Mouse (Mus musculus): ENCODE results near the gene Aire. TPM values are rescaled to one million over a fixed set of nuclear protein-coding genes. Genes with fewer than 3 reads are reported as not detected.

Aire gene
- not detected in 2 replicates for polyA plus RNA-seq (2012; ENCODE audit: insufficient read depth, low replicate concordance)

DNA sequence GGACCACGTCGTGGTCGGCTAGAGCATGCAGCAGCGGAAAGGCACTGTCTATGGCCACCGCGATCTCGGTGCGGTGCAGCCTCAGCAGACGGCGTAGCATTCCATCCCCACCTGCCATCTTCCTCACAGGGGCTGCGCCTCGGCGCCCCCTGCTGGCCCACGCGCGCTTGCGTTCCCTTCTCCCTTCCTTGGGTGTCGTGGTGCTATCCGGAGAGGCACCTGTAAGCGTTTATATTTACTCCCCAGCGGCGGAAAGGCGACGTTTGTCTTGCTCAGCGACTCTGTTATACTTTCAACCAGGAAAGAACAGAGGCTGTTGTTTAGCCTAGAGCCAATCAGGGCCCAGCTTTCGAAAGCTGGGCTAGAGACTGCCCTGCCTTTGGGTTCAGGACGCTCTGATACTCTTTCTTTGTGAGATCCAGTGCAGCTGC, at the start of gene Aire:
Gene Aire, minus strand, starts transcription at position 205 of the 431 bp plus-strand sequence.
- Histone ChIP-seq H3K27me3 (replicated peaks) (peaks cover 77% of the 10 kb centered on the region), H3K9me3 (no peaks in the 10 kb centered on the region), H3K4me1 (peaks cover 9% of the 10 kb centered on the region), H3K4me3 (replicated peaks) (peak within 1 kb of the TSS; percentile 82), H3K36me3 (replicated peaks; ENCODE audit: low read length) (no peaks in the 10 kb centered on the region)
- TF ChIP-seq GATA1 (IDR thresholded peaks at IDR 0.05; ENCODE audit: borderline replicate concordance, low read length) = no peak
- no peak for TF ChIP-seq FLI1 (IDR thresholded peaks at IDR 0.05; ENCODE audit: low read length)

DNA sequence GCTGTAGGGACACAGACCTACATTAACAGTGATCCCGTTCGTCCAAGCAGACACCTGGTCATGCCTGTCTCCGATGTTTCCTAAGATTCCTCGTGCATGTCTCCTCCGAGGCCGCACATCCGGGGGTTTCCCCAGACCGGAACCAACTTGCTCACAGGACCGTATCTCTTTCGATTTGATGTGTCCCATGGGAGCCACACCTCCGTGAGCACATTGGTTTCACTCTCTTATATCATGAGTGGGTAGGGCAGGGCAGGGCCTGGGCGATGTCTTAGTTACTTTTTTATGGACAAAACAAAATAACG, 49.3 kb upstream of the Aire start:
- H3K36me3 ChIP-seq (replicated peaks; ENCODE audit: low read length) = no peaks in the 10 kb centered on the region
- peaks cover 74% of the 10 kb centered on the region for H3K27me3 ChIP-seq (replicated peaks)
- H3K9me3 ChIP-seq = peaks cover 20% of the 10 kb centered on the region
- H3K4me3 ChIP-seq (replicated peaks) = no peak overlapping the region
- H3K4me1 ChIP-seq = peaks cover 21% of the 10 kb centered on the region
- TF ChIP-seq GATA1 (IDR thresholded peaks at IDR 0.05; ENCODE audit: borderline replicate concordance, low read length) = no peak
- no peak for TF ChIP-seq FLI1 (IDR thresholded peaks at IDR 0.05; ENCODE audit: low read length)

DNA sequence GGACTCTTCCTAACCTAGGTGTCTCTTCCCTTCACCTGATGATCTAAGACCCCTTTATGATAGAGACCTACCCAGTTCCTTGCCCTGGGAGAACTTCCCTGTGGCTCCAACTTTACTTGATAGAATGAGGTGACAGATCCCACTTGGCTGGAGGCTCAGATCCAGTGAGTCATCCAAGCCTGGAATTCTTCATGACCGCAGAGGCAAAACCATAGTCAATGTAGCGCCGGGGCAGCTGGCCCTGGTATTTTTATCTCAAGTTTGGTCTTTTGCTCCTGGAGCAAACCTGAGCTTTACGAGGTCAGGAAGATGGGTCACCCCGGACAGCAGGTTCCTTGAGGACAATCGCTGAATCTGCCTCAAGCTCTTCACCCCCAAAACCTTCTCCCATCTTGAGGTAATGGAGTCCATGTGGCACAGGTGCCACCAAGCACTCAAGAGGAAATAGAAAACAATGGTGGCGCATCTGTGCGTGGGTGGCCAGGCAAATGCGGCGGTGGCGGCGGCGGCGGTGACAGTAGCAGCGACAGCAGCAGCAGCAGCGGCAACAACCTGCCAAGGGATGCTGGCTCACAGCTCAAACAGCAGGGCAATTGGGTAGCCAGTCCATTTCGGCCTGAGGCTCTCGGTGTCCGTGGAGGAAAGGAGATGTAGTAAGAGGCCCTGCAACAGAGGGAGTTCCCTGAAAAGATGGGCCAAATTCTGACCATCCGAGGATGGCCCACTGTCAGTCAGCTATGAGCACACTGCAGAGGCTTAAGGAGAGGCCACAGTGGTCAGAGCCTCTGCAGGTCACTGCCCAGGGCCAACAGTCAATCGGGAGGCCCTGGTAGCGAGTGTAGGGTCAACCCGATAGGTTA, 48.7 kb upstream of the Aire start:
- no peak overlapping the region for H3K4me3 ChIP-seq (replicated peaks)
- no peaks in the 10 kb centered on the region for H3K36me3 ChIP-seq (replicated peaks; ENCODE audit: low read length)
- peaks cover 25% of the 10 kb centered on the region for H3K4me1 ChIP-seq
- TF ChIP-seq GATA1 (IDR thresholded peaks at IDR 0.05; ENCODE audit: borderline replicate concordance, low read length) (no peak), FLI1 (IDR thresholded peaks at IDR 0.05; ENCODE audit: low read length) (no peak)
- peaks cover 14% of the 10 kb centered on the region for H3K9me3 ChIP-seq
- H3K27me3 ChIP-seq (replicated peaks) = peaks cover 74% of the 10 kb centered on the region

DNA sequence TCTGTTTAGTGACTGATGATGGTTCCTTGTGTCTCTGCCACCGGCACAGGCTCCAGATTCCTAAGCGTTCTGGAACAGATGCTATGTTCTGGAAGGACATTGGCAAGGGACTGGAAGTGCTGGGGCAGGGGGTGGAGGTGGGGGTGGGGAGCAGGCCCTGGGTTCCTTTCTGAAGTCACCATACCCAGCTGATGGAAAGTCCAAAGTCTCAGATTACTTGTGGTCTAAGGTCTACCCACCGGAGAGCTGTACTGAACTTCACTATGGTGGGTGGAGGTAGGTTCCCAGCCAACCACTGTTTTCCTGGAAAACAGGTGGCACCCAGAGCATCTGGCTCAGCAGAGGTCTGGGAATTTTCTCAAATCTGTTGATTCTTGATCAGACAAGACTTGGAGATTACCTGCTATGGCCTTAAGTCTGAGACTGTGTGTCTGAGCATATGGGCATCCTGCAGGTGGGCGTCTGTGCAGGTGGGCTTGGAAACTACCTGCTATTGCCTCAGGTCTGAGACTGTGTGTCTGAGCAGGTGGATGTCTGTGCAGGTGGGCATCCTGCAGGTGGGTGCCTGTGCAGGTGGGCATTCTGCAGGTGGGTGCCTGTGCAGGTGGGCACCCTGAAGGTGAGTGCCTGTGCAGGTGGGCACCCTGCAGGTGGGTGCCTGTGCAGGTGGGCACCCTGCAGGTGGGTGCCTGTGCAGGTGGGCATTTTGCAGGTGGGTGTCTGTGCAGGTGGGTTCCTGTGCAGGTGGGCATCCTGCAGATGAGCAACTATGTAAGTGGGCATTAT, 47.5 kb upstream of the Aire start:
- H3K4me3 ChIP-seq (replicated peaks) = no peak overlapping the region
- peaks cover 26% of the 10 kb centered on the region for H3K4me1 ChIP-seq
- no peaks in the 10 kb centered on the region for H3K36me3 ChIP-seq (replicated peaks; ENCODE audit: low read length)
- H3K27me3 ChIP-seq (replicated peaks) = peaks cover 74% of the 10 kb centered on the region
- TF ChIP-seq GATA1 (IDR thresholded peaks at IDR 0.05; ENCODE audit: borderline replicate concordance, low read length) = no peak
- TF ChIP-seq FLI1 (IDR thresholded peaks at IDR 0.05; ENCODE audit: low read length) = no peak
- H3K9me3 ChIP-seq = peaks cover 3% of the 10 kb centered on the region

DNA sequence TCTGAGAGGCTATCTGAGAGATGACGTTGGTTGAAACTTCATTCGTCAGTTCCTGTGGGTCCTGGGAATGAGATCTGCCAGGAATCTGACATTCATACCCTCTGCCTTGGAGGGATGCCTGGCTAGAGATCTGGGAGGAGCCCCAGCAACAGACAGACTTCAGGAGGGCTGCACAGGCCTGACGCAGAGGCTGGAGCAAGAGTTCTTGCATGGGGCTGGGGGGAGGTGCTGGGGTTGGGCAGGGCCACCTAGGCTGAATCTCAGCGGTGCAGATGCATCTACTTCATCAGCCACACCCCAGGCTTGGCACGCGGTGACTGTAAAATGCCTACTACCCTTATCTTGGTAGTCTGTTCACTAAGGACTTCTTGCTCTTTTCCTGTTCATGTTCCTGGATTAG, 46.8 kb upstream of the Aire start:
- peaks cover 23% of the 10 kb centered on the region for H3K4me1 ChIP-seq
- peaks cover 77% of the 10 kb centered on the region for H3K27me3 ChIP-seq (replicated peaks)
- H3K36me3 ChIP-seq (replicated peaks; ENCODE audit: low read length) = no peaks in the 10 kb centered on the region
- H3K4me3 ChIP-seq (replicated peaks) = no peak overlapping the region
- TF ChIP-seq FLI1 (IDR thresholded peaks at IDR 0.05; ENCODE audit: low read length) = no peak
- no peak for TF ChIP-seq GATA1 (IDR thresholded peaks at IDR 0.05; ENCODE audit: borderline replicate concordance, low read length)
- H3K9me3 ChIP-seq = no peaks in the 10 kb centered on the region

DNA sequence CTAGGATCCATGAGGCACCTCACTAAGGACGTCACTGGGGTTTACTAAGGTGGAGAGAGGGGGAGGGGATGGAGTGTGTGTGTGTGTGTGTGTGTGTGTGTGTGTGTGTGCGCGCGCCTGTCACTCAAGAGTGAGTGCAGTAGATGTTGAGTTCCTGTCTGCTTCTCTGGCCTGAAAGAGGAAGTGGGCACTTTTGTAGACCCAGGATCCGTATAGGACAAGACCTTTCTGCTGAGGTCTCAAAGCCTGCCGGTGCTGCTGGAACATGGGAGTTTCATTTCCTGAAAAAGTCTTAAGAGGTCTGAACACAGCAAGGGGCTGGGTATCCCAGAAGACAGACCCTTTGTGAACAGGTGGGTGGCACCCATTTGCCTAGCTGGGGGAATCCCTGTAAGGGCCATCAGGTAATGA, 43.7 kb upstream of the Aire start:
- H3K4me1 ChIP-seq = peaks cover 18% of the 10 kb centered on the region
- TF ChIP-seq GATA1 (IDR thresholded peaks at IDR 0.05; ENCODE audit: borderline replicate concordance, low read length) (no peak), FLI1 (IDR thresholded peaks at IDR 0.05; ENCODE audit: low read length) (no peak)
- no peaks in the 10 kb centered on the region for H3K36me3 ChIP-seq (replicated peaks; ENCODE audit: low read length)
- H3K4me3 ChIP-seq (replicated peaks) = no peak overlapping the region
- peaks cover 86% of the 10 kb centered on the region for H3K27me3 ChIP-seq (replicated peaks)
- no peaks in the 10 kb centered on the region for H3K9me3 ChIP-seq

DNA sequence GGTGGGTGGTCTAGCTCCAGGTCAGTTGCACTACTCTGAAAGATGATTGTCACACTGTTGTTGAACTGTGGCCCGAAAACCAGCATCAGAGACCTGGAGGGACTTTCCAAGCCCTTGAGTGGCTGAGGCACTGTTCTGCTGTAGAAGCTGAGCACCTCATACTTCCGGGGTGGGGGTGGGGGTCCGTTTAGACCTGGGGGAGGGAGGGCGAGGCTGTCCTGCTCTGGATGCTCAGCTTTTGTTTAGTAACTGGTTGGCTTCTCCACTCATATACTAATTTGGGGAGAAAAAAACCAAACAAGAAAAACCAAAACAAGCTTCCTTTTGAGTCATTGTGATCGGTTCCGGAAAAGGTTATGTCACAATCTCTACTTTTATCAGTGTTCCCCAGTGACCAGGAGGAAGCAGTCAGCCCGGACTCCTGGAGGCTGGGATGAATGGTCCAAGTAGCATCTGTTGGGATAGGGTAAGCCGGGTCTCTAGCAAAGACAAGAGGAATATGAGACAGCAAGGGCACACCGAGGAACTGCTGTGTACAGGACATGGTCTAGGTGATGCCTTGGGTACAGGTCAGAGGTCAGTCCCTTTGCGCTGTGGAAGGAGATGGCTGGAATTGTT, 43.1 kb upstream of the Aire start:
- Histone ChIP-seq H3K4me3 (replicated peaks) (peak overlapping the region; percentile 69), H3K27me3 (replicated peaks) (peaks cover 85% of the 10 kb centered on the region), H3K4me1 (peaks cover 18% of the 10 kb centered on the region), H3K36me3 (replicated peaks; ENCODE audit: low read length) (no peaks in the 10 kb centered on the region), H3K9me3 (no peaks in the 10 kb centered on the region)
- no peak for TF ChIP-seq FLI1 (IDR thresholded peaks at IDR 0.05; ENCODE audit: low read length)
- TF ChIP-seq GATA1 (IDR thresholded peaks at IDR 0.05; ENCODE audit: borderline replicate concordance, low read length) = no peak

DNA sequence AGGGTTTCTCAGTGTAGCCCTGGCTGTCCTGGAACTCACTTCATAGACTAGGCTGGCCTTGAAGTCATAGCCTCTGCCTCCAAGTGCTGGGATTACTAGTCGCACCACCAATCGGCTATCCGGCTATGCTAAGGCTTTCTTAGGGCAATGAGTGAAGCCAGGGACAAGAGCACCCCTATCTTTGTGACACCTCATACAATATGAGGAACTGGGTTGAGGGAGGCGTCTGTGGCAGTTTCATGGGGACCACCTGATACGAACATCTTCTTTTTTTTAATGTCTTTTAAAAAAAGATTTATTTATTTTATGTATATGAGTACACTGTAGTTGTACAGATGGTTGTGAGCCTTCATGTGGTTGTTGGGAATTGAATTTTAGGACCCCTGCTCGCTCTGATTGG, 42.3 kb upstream of the Aire start:
- peaks cover 80% of the 10 kb centered on the region for H3K27me3 ChIP-seq (replicated peaks)
- no peaks in the 10 kb centered on the region for H3K36me3 ChIP-seq (replicated peaks; ENCODE audit: low read length)
- H3K4me3 ChIP-seq (replicated peaks) = no peak overlapping the region

DNA sequence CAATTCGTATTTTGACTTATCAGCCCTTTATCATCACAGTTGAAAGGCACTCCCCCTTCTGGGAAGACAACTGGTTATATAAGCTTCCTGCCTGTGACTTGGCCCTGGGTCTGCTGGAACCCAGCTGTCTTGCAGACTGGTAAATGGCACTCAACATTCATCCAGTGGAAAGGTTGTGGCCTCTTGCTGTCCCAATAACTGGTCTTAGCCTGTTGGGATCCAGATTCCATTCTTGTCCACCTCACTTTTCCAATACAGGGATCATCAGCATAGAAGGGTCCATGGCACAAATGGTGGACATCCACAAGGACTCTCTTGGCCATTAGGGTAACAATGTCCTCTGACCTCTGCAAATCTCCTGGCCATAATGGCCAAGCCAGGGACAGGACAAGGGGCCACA, 40.7 kb upstream of the Aire start:
- no peaks in the 10 kb centered on the region for H3K36me3 ChIP-seq (replicated peaks; ENCODE audit: low read length)
- H3K9me3 ChIP-seq = no peaks in the 10 kb centered on the region
- peaks cover 14% of the 10 kb centered on the region for H3K4me1 ChIP-seq
- no peak overlapping the region for H3K4me3 ChIP-seq (replicated peaks)
- TF ChIP-seq FLI1 (IDR thresholded peaks at IDR 0.05; ENCODE audit: low read length) = no peak
- TF ChIP-seq GATA1 (IDR thresholded peaks at IDR 0.05; ENCODE audit: borderline replicate concordance, low read length) = no peak
- peaks cover 85% of the 10 kb centered on the region for H3K27me3 ChIP-seq (replicated peaks)

More for the DNA sequence above, 42.3 kb upstream of the Aire start:
- Histone ChIP-seq H3K9me3 (no peaks in the 10 kb centered on the region), H3K4me1 (peaks cover 18% of the 10 kb centered on the region)
- TF ChIP-seq FLI1 (IDR thresholded peaks at IDR 0.05; ENCODE audit: low read length) (no peak), GATA1 (IDR thresholded peaks at IDR 0.05; ENCODE audit: borderline replicate concordance, low read length) (no peak)

Measured in megakaryocyte, embryonic 14.5 days (primary cell).